24 mouse cellular contexts compared by ENCODE assay signal in the genomic region with DNA sequence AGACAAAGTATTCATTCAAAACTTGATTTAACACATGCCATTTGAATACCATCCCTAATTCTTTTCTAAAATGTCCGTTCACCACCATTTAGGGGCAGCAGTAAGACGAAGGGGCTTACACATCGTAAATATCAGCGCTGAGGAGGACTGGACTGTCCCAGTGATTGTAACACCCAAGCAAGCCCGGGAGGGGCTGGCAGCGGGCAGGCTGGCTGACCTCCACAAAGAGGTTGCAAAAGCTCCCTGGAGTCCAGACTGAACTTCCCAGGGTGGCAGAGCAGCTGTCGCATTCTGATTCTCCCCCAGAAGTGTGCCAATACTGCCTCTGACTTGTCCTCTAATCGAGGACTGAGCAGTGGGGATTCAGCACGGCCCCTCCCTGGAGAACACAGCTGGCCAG. TPM values are rescaled to one million over a fixed set of nuclear protein-coding genes. Genes with fewer than 3 reads are reported as not detected.
DNase-seq lines count a peak whose midpoint lies in the region; ATAC-seq and TF ChIP-seq lines count a peak whose summit lies in the region.
"Had no signal": no experiment of that assay in that cellular context is flagged by ENCODE, and none has a peak within 500 bp of the region (broad histone marks: within the 10 kb centered on the region; RNA-seq: fewer than 3 reads in every experiment).

No protein-coding gene starts in this region.

- H3K27me3 ChIP-seq in lung, embryonic 14.5 days (ENCODE audit: insufficient read depth, low read length): no peaks in the 10 kb centered on the region
- H3K27me3 ChIP-seq: embryonic facial prominence, embryonic 15.5 days; heart, embryonic 12.5 days; hindbrain, embryonic 13.5 days; midbrain, embryonic 12.5 days had no signal

- H3K27ac ChIP-seq in gastrocnemius, adult 2 months: no peak overlapping the region
- H3K27ac ChIP-seq in lung, embryonic 14.5 days (ENCODE audit: low read depth): no peak overlapping the region
- H3K27ac ChIP-seq: embryonic facial prominence, embryonic 15.5 days; hindbrain, embryonic 13.5 days; midbrain, embryonic 12.5 days had no signal

- no peak overlapping the region for H3K9ac ChIP-seq in lung, embryonic 14.5 days
- H3K9ac ChIP-seq: embryonic facial prominence, embryonic 15.5 days; heart, embryonic 12.5 days; hindbrain, embryonic 13.5 days; midbrain, embryonic 12.5 days had no signal

- H3K4me2 ChIP-seq in lung, embryonic 14.5 days: no peak overlapping the region
- H3K4me2 ChIP-seq: embryonic facial prominence, embryonic 15.5 days; heart, embryonic 12.5 days; hindbrain, embryonic 13.5 days; midbrain, embryonic 12.5 days had no signal

- H3K36me3 ChIP-seq in lung, embryonic 14.5 days (ENCODE audit: insufficient read depth): no peaks in the 10 kb centered on the region
- H3K36me3 ChIP-seq: embryonic facial prominence, embryonic 15.5 days; heart, embryonic 12.5 days; midbrain, embryonic 12.5 days had no signal

- peak; percentile 48 for DNase-seq in gastrocnemius, adult 2 months
- DNase-seq in gastrocnemius, adult 18-20 months (ENCODE audit: low spot score): no peak
- peak; percentile 5 for DNase-seq in lung, embryonic 14.5 days
- DNase-seq in lung, adult 2 months: no peak
- DNase-seq in adrenal gland, postnatal 10 days: peak; percentile 69
- peak; percentile 24 to 63 for DNase-seq in adrenal gland, postnatal 36 days
- no peak for DNase-seq in B cell, adult 2 months
- DNase-seq in MN1 (ENCODE audit: low spot score): no peak
- DNase-seq: cerebellum, adult 9-10 months; heart, adult 18-20 months; heart, postnatal 10 days; kidney, adult 11 months; lung, postnatal 14 days had no signal

- TF ChIP-seq CTCF in gastrocnemius, adult 2 months (IDR thresholded peaks at IDR 0.05): no peak
- no peak for TF ChIP-seq CTCF in lung, embryonic 14.5 days (IDR thresholded peaks at IDR 0.05; ENCODE audit: low read depth)
- no peak for TF ChIP-seq CTCF in lung, adult 2 months (IDR thresholded peaks at IDR 0.05; ENCODE audit: insufficient read depth, low read length)

- 52% methylated on average over 9 of the region's 9 CpGs for WGBS in lung, embryonic 14.5 days
- whole genome bisulfite sequencing in lung, adult 2 months: 66% methylated on average over 9 of the region's 9 CpGs

- no peak overlapping the region for H3K4me3 ChIP-seq in gastrocnemius, adult 2 months
- H3K4me3 ChIP-seq in lung, embryonic 14.5 days (ENCODE audit: low read depth, low read length): no peak overlapping the region
- H3K4me3 ChIP-seq in lung, adult 2 months (replicated peaks; ENCODE audit: extremely low read depth, low read depth, low read length): no peak overlapping the region
- H3K4me3 ChIP-seq: embryonic facial prominence, embryonic 15.5 days; heart, embryonic 12.5 days; hindbrain, embryonic 13.5 days; midbrain, embryonic 12.5 days had no signal

- intact Hi-C loops in gastrocnemius, adult 2 months (cut with DNase I): no loop called here

- H3K9me3 ChIP-seq in lung, embryonic 14.5 days (ENCODE audit: low read depth, low read length): no peaks in the 10 kb centered on the region
- H3K9me3 ChIP-seq: embryonic facial prominence, embryonic 15.5 days; heart, embryonic 12.5 days; hindbrain, embryonic 13.5 days; midbrain, embryonic 12.5 days had no signal

- ATAC-seq in lung, embryonic 14.5 days (ENCODE audit: insufficient read depth): no peak

- H3K4me1 ChIP-seq in lung, embryonic 14.5 days (ENCODE audit: insufficient read depth): no peaks in the 10 kb centered on the region
- H3K4me1 ChIP-seq in lung, adult 2 months (ENCODE audit: control insufficient read depth, insufficient read depth, low read length): no peaks in the 10 kb centered on the region
- H3K4me1 ChIP-seq: heart, embryonic 12.5 days had no signal

- TF ChIP-seq POLR2A in lung, adult 2 months (IDR thresholded peaks at IDR 0.05; ENCODE audit: borderline replicate concordance, extremely low read depth, low read depth, low read length): no peak

RNA-seq across cellular contexts. Expression of a gene that starts 19.9 kb away (rescaled TPM):
- total RNA-seq in gastrocnemius, adult 2 months (2021): under 1 TPM in 1 of 2 experiments, not detected in 1; 0.03 TPM
- under 1 TPM; 0.02 TPM for total RNA-seq in gastrocnemius, adult 18-20 months (2021)
- polyA plus RNA-seq in lung, embryonic 14.5 days (2014; fragmentation: Nextera tagmentation; extraction: Ambion mirVana): 0.47 and 0.82 TPM in 2 replicates
- 0.12 TPM in 1 of 2 replicates, not detected in the other for polyA plus RNA-seq in lung, adult 2 months (2012; rRNA removed)
- total RNA-seq in adrenal gland, postnatal 10 days (2021): under 1 TPM; 0.27 to 0.55 TPM
- total RNA-seq in adrenal gland, postnatal 36 days (2021): under 1 TPM; 0.23 to 0.40 TPM
- total RNA-seq: common myeloid progenitor, adult 5-6 weeks; megakaryocyte, adult 5-6 weeks; MEL had no signal
- polyA plus RNA-seq: C2C12; large intestine, adult 2 months; liver, embryonic 16.5 days; urinary bladder, adult 2 months had no signal

Comparison
In these comparisons a context has a peak if more than half of its experiments do, and no peak if none do; other contexts are left out.
1. DNase-seq: peak in gastrocnemius, adult 2 months (single experiment), lung, embryonic 14.5 days (single experiment), adrenal gland, postnatal 10 days (single experiment) and adrenal gland, postnatal 36 days (2 of 2); none in gastrocnemius, adult 18-20 months (single experiment), lung, adult 2 months (single experiment), B cell, adult 2 months (0 of 2) and MN1 (single experiment).